Mouse (Mus musculus) stomach, postnatal 0 days (tissue): ENCODE data around the gene Crygb.

ENCODE experiments used
- CTCF ChIP-seq: IDR thresholded peaks from 2 replicates; pipeline ENCODE4 v1.5.1; 2016; ENCODE audit warnings: antibody characterized with exemption, low read depth, mild to moderate bottlenecking, moderate library complexity
- EP300 ChIP-seq: optimal IDR thresholded peaks from 2 replicates; pipeline ENCODE3; 2016; ENCODE audit warnings: antibody characterized with exemption

DNA sequence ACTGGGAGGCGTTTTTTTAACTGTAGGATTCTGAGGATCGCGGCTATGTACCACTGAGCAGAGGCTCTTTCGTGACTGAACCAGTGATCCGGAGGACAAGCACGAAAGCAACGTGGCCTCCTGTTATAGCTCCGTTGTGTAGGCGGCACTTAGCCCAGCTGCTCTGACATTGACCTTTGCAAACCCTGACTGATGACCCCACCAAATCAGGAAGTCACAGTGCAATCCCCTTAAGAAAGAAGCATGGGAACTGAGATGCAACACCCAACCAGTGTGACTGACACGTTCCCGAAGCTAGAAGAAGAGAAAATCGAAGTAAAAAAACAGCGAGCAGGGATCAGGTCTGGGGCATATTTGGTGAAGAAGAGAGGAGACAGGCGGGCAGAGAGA, 30.7 kb upstream of the Crygb start:
- TF ChIP-seq CTCF (no peak), EP300 (no peak)
